ENCODE assay signal across 17 mouse cellular contexts in the genomic region with DNA sequence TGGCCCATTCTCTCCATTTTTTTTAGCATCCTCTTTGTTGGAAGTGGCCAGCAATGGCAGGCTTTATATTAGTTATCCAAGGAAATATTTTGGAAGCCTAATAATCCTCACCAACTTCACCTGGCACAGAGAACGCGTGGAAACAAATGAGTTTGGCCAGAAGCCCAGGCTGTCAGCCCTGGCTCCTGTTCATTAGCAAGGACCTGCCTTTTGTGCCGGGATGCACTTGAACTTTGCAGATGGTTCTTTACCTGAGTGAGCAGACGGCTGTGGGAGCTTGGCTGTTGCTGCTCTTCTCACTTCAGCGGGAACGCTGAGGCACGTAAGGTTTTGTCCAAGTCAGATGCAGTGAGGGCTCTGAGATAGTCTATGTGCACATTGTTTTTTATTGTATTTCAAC.
A peak's percentile ranks its signal among the peaks of the same experiment; 100 is the strongest.
DNase-seq lines count a peak whose midpoint lies in the region; ATAC-seq lines count a peak whose summit lies in the region.
"Had no signal": no experiment of that assay in that cellular context is flagged by ENCODE, and none has a peak within 500 bp of the region (broad histone marks: within the 10 kb centered on the region; RNA-seq: fewer than 3 reads in every experiment).

No protein-coding gene starts in this region.

- no peak overlapping the region for H3K27ac ChIP-seq in embryonic facial prominence, embryonic 14.5 days (replicated peaks; ENCODE audit: low read depth, low read length)
- H3K27ac ChIP-seq in embryonic facial prominence, embryonic 10.5 days (replicated peaks) = no peak overlapping the region
- H3K27ac ChIP-seq: embryonic facial prominence, embryonic 12.5 days; forebrain, embryonic 10.5 days had no signal

- no peaks in the 10 kb centered on the region for H3K9me3 ChIP-seq in embryonic facial prominence, embryonic 14.5 days (ENCODE audit: control insufficient read depth, low read length)
- no peaks in the 10 kb centered on the region for H3K9me3 ChIP-seq in embryonic facial prominence, embryonic 10.5 days
- H3K9me3 ChIP-seq: embryonic facial prominence, embryonic 12.5 days; forebrain, embryonic 10.5 days had no signal

- H3K4me1 ChIP-seq in embryonic facial prominence, embryonic 14.5 days (ENCODE audit: control insufficient read depth, insufficient read depth, low read length) = no peaks in the 10 kb centered on the region
- no peaks in the 10 kb centered on the region for H3K4me1 ChIP-seq in embryonic facial prominence, embryonic 10.5 days
- H3K4me1 ChIP-seq: embryonic facial prominence, embryonic 12.5 days had no signal

- H3K9ac ChIP-seq in embryonic facial prominence, embryonic 14.5 days (ENCODE audit: low read depth, low read length) = no peak overlapping the region
- H3K9ac ChIP-seq: embryonic facial prominence, embryonic 12.5 days; lung, embryonic 14.5 days had no signal

- H3K27me3 ChIP-seq in embryonic facial prominence, embryonic 14.5 days (replicated peaks; ENCODE audit: control insufficient read depth, insufficient read depth, low read length) = no peaks in the 10 kb centered on the region
- no peaks in the 10 kb centered on the region for H3K27me3 ChIP-seq in embryonic facial prominence, embryonic 10.5 days (replicated peaks; ENCODE audit: low read depth, poor library complexity, severe bottlenecking)
- H3K27me3 ChIP-seq: embryonic facial prominence, embryonic 12.5 days had no signal

- no peaks in the 10 kb centered on the region for H3K36me3 ChIP-seq in embryonic facial prominence, embryonic 14.5 days (ENCODE audit: control insufficient read depth, insufficient read depth, low read length)
- no peaks in the 10 kb centered on the region for H3K36me3 ChIP-seq in embryonic facial prominence, embryonic 10.5 days (replicated peaks)
- H3K36me3 ChIP-seq: embryonic facial prominence, embryonic 12.5 days; forebrain, embryonic 10.5 days had no signal

- H3K4me2 ChIP-seq in embryonic facial prominence, embryonic 14.5 days (ENCODE audit: low read depth, low read length) = no peak overlapping the region
- H3K4me2 ChIP-seq: embryonic facial prominence, embryonic 12.5 days; liver, embryonic 11.5 days; lung, embryonic 14.5 days had no signal

- 76% methylated on average over 7 of the region's 7 CpGs for WGBS in embryonic facial prominence, embryonic 14.5 days
- 95% methylated on average over 7 of the region's 7 CpGs for WGBS in embryonic facial prominence, embryonic 10.5 days

- no peak overlapping the region for H3K4me3 ChIP-seq in embryonic facial prominence, embryonic 14.5 days (ENCODE audit: low read depth, low read length)
- no peak overlapping the region for H3K4me3 ChIP-seq in embryonic facial prominence, embryonic 10.5 days
- H3K4me3 ChIP-seq: embryonic facial prominence, embryonic 12.5 days; forebrain, embryonic 10.5 days had no signal

- ATAC-seq in embryonic facial prominence, embryonic 14.5 days (ENCODE audit: low read depth) = no peak
- ATAC-seq: midbrain, embryonic 16.5 days had no signal

- DNase-seq in embryonic facial prominence, embryonic 14.5 days (ENCODE audit: low spot score) = peak; percentile 23
- DNase-seq in embryonic facial prominence, embryonic 10.5 days (ENCODE audit: low spot score) = no peak
- peak; percentile 6 for DNase-seq in kidney, adult 18-20 months
- no peak for DNase-seq in kidney, adult 11 months
- peak; percentile 12 for DNase-seq in ovary, postnatal 36 days (ENCODE audit: low spot score)
- DNase-seq in ovary, adult 18-20 months (ENCODE audit: low spot score) = no peak
- DNase-seq in retina, embryonic 14.5 days (ENCODE audit: low spot score) = no peak
- DNase-seq in adrenal gland, adult (ENCODE audit: inconsistent age in 2 of 2, low spot score in 1 of 2) = no peak
- DNase-seq: adrenal gland, postnatal 14 days; gastrocnemius, postnatal 36 days; lung, embryonic 14.5 days; retina, postnatal 1 day; thymus, postnatal 25 days had no signal

Comparison
In these comparisons a context has a peak if more than half of its experiments do, and no peak if none do; other contexts are left out.
1. DNase-seq: peak in embryonic facial prominence, embryonic 14.5 days (single experiment), kidney, adult 18-20 months (single experiment) and ovary, postnatal 36 days (single experiment); none in embryonic facial prominence, embryonic 10.5 days (single experiment), kidney, adult 11 months (single experiment), ovary, adult 18-20 months (single experiment), retina, embryonic 14.5 days (single experiment) and adrenal gland, adult (0 of 2).